Mouse (Mus musculus) limb, embryonic 12.5 days (tissue): ENCODE measurements around the gene Ube2g2. TPM values are rescaled to one million over a fixed set of nuclear protein-coding genes. Genes with fewer than 3 reads are reported as not detected.

Source experiments
- ATAC-seq: fragments of 200-750 bp; cut with Nextera tagmentation; 2 replicates; pipeline ENCODE4 v1.8.0; 2017; ENCODE audit warnings: low read depth, moderate TSS enrichment; ENCODE audit not compliant: insufficient number of reproducible peaks, insufficient read depth, low FRiP score, low TSS enrichment
- H3K27ac ChIP-seq: fragments of 300-500 bp; sonication (generic); 2 replicates; pipeline ENCODE4 v1.5.1; 2016; ENCODE audit warnings: mild to moderate bottlenecking, moderate library complexity
- H3K27me3 ChIP-seq: fragments of 300-500 bp; sonication (generic); 2 replicates; pipeline ENCODE4 v1.6.1; 2016; ENCODE audit warnings: mild to moderate bottlenecking, moderate library complexity
- H3K36me3 ChIP-seq: fragments of 300-500 bp; sonication (generic); 2 replicates; pipeline ENCODE4 v1.6.1; 2016; ENCODE audit warnings: mild to moderate bottlenecking, moderate library complexity
- H3K4me1 ChIP-seq: fragments of 300-500 bp; sonication (generic); replicated peaks from 2 replicates; pipeline ENCODE4 v1.6.1; 2016
- H3K4me2 ChIP-seq: fragments of 300-500 bp; sonication (generic); 2 replicates; pipeline ENCODE4 v1.6.1; 2016; ENCODE audit warnings: mild to moderate bottlenecking, moderate library complexity
- H3K4me3 ChIP-seq: fragments of 300-500 bp; sonication (generic); replicated peaks from 2 replicates; pipeline ENCODE4 v1.5.1; 2016; ENCODE audit warnings: mild to moderate bottlenecking
- H3K9ac ChIP-seq: fragments of 300-500 bp; sonication (generic); replicated peaks from 2 replicates; pipeline ENCODE4 v1.6.1; 2016; ENCODE audit warnings: mild to moderate bottlenecking, moderate library complexity
- H3K9me3 ChIP-seq: fragments of 300-500 bp; sonication (generic); 2 replicates; pipeline ENCODE4 v1.6.1; 2016; ENCODE audit warnings: mild to moderate bottlenecking, moderate library complexity
- WGBS: fragments of 180-500 bp; shearing (Covaris S2); methylation state at CpG from one replicate; pipeline ENCODE4 v1.1.7; 2016; 5-methylcytosine and 5-hydroxymethylcytosine counted together
- polyA plus RNA-seq: library from polyadenylated mRNA; unstranded; fragments of >200 nt; fragmentation: Nextera tagmentation; extraction: Ambion mirVana; gene quantifications from 2 replicates; pipeline ENCODE4 v1.2.1, GENCODE M21; 2016

The Ube2g2 gene
- polyA plus RNA-seq, 1 experiment from 2014 or later: 75.4 TPM

- H3K4me2 ChIP-seq: peak overlapping the region; percentile 85
- H3K4me3 ChIP-seq: peak overlapping the region; percentile 60
- peak overlapping the region; percentile 82 for H3K9ac ChIP-seq
- H3K36me3 ChIP-seq: peaks cover 40% of the 10 kb centered on the region
- no peak for ATAC-seq
- H3K27ac ChIP-seq: peak overlapping the region; percentile 94; the same call in 1 of the 2 replicates
- 0 out of 2 replicates have a peak, but pooled peaks cover 7% of the 10 kb centered on the region for H3K9me3 ChIP-seq
- H3K27me3 ChIP-seq: no peaks in the 10 kb centered on the region
- 47% methylated on average over 7 of the region's 7 CpGs for WGBS
- H3K4me1 ChIP-seq: peaks cover 12% of the 10 kb centered on the region
These were observed 15.2 kb upstream of the Ube2g2 start for GRCm38 (mm10) chr10:77606855-77607254.

- Histone ChIP-seq H3K9me3 (0 out of 2 replicates have a peak, but pooled peaks cover 7% of the 10 kb centered on the region), H3K9ac (no peak overlapping the region), H3K27me3 (no peaks in the 10 kb centered on the region), H3K4me2 (peak overlapping the region; percentile 85), H3K27ac (no peak overlapping the region), H3K4me3 (peak overlapping the region; percentile 60), H3K4me1 (peaks cover 12% of the 10 kb centered on the region), H3K36me3 (peaks cover 45% of the 10 kb centered on the region)
- 72% methylated on average over 5 of the region's 5 CpGs for WGBS
- no peak for ATAC-seq
These were observed 14.6 kb upstream of the Ube2g2 start for GRCm38 (mm10) chr10:77607441-77607840.

- Histone ChIP-seq H3K9me3 (0 out of 2 replicates have a peak, but pooled peaks cover 7% of the 10 kb centered on the region), H3K4me3 (no peak overlapping the region), H3K27me3 (no peaks in the 10 kb centered on the region), H3K36me3 (peaks cover 57% of the 10 kb centered on the region), H3K4me1 (peaks cover 12% of the 10 kb centered on the region), H3K27ac (no peak overlapping the region), H3K9ac (no peak overlapping the region), H3K4me2 (no peak overlapping the region)
- ATAC-seq: no peak
- 95% methylated on average over 8 of the region's 8 CpGs for WGBS
These were observed 13.5 kb upstream of the Ube2g2 start for GRCm38 (mm10) chr10:77608589-77608988.

GRCm38 (mm10) chr10:77610221-77610961, 11.7 kb upstream of the Ube2g2 start:
- WGBS: 88% methylated on average over 8 of the region's 8 CpGs
- no peak for ATAC-seq
- Histone ChIP-seq H3K9me3 (no peaks in the 10 kb centered on the region), H3K4me1 (peaks cover 12% of the 10 kb centered on the region), H3K27ac (no peak overlapping the region), H3K4me2 (no peak overlapping the region), H3K4me3 (no peak overlapping the region), H3K36me3 (peaks cover 75% of the 10 kb centered on the region), H3K27me3 (no peaks in the 10 kb centered on the region), H3K9ac (no peak overlapping the region)

GRCm38 (mm10) chr10:77613409-77613808, 8.7 kb upstream of the Ube2g2 start:
- H3K4me1 ChIP-seq: no peaks in the 10 kb centered on the region
- no peak overlapping the region for H3K4me2 ChIP-seq
- peaks cover 97% of the 10 kb centered on the region for H3K36me3 ChIP-seq
- no peak overlapping the region for H3K27ac ChIP-seq
- ATAC-seq: no peak
- WGBS: 90% methylated on average over 3 of the region's 3 CpGs
- no peak overlapping the region for H3K9ac ChIP-seq
- H3K27me3 ChIP-seq: no peaks in the 10 kb centered on the region
- no peak overlapping the region for H3K4me3 ChIP-seq
- no peaks in the 10 kb centered on the region for H3K9me3 ChIP-seq

- Histone ChIP-seq H3K4me2 (no peak overlapping the region), H3K27ac (no peak overlapping the region), H3K36me3 (peaks cover 85% of the 10 kb centered on the region), H3K4me1 (no peaks in the 10 kb centered on the region), H3K9me3 (no peaks in the 10 kb centered on the region), H3K9ac (no peak overlapping the region), H3K4me3 (no peak overlapping the region), H3K27me3 (no peaks in the 10 kb centered on the region)
- 93% methylated on average over 8 of the region's 8 CpGs for WGBS
- ATAC-seq: no peak
These were observed 6.4 kb upstream of the Ube2g2 start for GRCm38 (mm10) chr10:77615647-77616046.

- Histone ChIP-seq H3K4me3 (no peak overlapping the region), H3K9ac (no peak overlapping the region), H3K4me1 (no peaks in the 10 kb centered on the region), H3K27ac (no peak overlapping the region), H3K27me3 (no peaks in the 10 kb centered on the region), H3K9me3 (no peaks in the 10 kb centered on the region), H3K4me2 (no peak overlapping the region), H3K36me3 (peaks cover 79% of the 10 kb centered on the region)
- ATAC-seq: no peak
- WGBS: 93% methylated on average over 9 of the region's 9 CpGs
These were observed 5.9 kb upstream of the Ube2g2 start for GRCm38 (mm10) chr10:77616166-77616565.

GRCm38 (mm10) chr10:77616926-77617325, 5.1 kb upstream of the Ube2g2 start:
- ATAC-seq: no peak
- H3K4me1 ChIP-seq: no peaks in the 10 kb centered on the region
- H3K36me3 ChIP-seq: peaks cover 72% of the 10 kb centered on the region
- no peak overlapping the region for H3K4me2 ChIP-seq
- no peaks in the 10 kb centered on the region for H3K9me3 ChIP-seq
- no peak overlapping the region for H3K27ac ChIP-seq
- no peak overlapping the region for H3K9ac ChIP-seq
- H3K4me3 ChIP-seq: no peak overlapping the region
- H3K27me3 ChIP-seq: no peaks in the 10 kb centered on the region
- WGBS: 90% methylated on average over 7 of the region's 7 CpGs

GRCm38 (mm10) chr10:77621546-77621945, 529 bp upstream of the Ube2g2 start:
- H3K27ac ChIP-seq: peak overlapping the region; percentile 83
- H3K27me3 ChIP-seq: no peaks in the 10 kb centered on the region
- WGBS: 80% methylated on average over 8 of the region's 8 CpGs

GRCm38 (mm10) chr10:77623069-77623492, 1.0 kb downstream of the Ube2g2 start:
- H3K27ac ChIP-seq: 0 out of 2 replicates have a peak overlapping the region, but pooled peaks have one; percentile 83
- 14% methylated on average over 8 of the region's 8 CpGs for WGBS
- peak overlapping the region; percentile 67 for H3K4me2 ChIP-seq
- H3K4me1 ChIP-seq: peaks cover 20% of the 10 kb centered on the region
- no peaks in the 10 kb centered on the region for H3K27me3 ChIP-seq
- H3K9ac ChIP-seq: peak overlapping the region; percentile 96
- no peak for ATAC-seq
- H3K9me3 ChIP-seq: no peaks in the 10 kb centered on the region
- H3K4me3 ChIP-seq: peak overlapping the region; percentile 95
- H3K36me3 ChIP-seq: peaks cover 21% of the 10 kb centered on the region

More at GRCm38 (mm10) chr10:77621546-77621945, 529 bp upstream of the Ube2g2 start:
- Histone ChIP-seq H3K4me1 (peaks cover 20% of the 10 kb centered on the region), H3K36me3 (peaks cover 33% of the 10 kb centered on the region), H3K4me2 (peak overlapping the region; percentile 67), H3K9ac (peak overlapping the region; percentile 96; the same call in 1 of the 2 replicates), H3K4me3 (peak overlapping the region; percentile 95), H3K9me3 (no peaks in the 10 kb centered on the region)
- ATAC-seq: peak; percentile 11; the same call in 1 of the 2 replicates

- Histone ChIP-seq H3K36me3 (peaks cover 13% of the 10 kb centered on the region; the same call in 1 of the 2 replicates), H3K4me1 (peaks cover 20% of the 10 kb centered on the region), H3K27me3 (no peaks in the 10 kb centered on the region), H3K9me3 (no peaks in the 10 kb centered on the region), H3K27ac (no peak overlapping the region), H3K4me2 (peak overlapping the region; percentile 67), H3K4me3 (peak overlapping the region; percentile 95), H3K9ac (peak overlapping the region; percentile 96)
- WGBS: 91% methylated on average over 10 of the region's 10 CpGs
- ATAC-seq: no peak
These were observed 1.7 kb downstream of the Ube2g2 start for GRCm38 (mm10) chr10:77623639-77624400.
